Mouse (Mus musculus) lung, postnatal 4 days (tissue): ENCODE results near the gene Ndufa10.
"Not testable (repeated sequence)": the region's sequence is repeated elsewhere in the genome, so short reads cannot be mapped to it uniquely, and the experiment has no call there.

Experiments
- DNase-seq, 2 experiments: peaks; one replicate each; pipeline ENCODE4 v3.0.0; 2021

Ndufa10 gene

DNA sequence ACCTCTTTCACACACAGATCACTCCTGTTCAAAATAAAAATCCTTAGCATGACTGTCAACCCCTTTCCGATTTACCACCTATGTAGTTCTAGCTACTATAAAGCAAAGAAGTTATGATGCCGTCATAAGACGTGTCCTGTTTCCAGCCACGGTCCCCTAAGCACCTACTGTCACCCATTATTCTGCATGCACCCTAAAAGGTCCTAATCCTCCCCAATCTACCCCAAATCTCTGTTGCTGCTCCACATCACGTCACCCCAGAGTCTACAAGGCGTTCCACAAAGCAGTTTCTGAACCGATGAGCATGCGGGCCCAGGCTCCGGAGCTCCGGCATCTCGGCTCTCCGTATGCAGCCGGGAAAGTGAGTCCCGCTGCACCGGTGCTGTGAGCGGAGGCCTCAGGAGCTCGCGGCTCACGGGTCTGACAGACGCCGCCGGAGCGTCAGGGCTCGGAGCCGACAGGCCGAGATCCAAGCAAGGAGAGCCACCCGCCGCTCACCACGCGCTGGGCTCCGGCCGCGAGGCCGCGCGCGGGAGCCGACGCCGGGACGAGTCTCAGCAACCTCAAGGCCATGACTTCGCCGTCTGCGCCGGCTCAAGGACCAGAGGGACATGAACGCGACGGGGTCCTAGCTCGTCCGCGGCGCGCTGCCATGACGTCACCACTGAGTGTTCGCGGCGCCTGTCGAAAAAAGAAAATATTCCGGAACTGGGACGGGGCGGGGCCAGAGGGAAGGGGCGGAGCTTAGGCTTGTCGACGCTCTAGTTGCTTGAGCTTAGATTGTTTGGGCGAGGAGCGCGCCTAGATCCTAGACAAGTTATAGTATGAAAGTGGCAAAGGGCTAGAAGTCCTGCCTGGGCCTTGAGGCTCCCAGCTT, at the start of gene Ndufa10:
Gene Ndufa10 (minus strand): TSS at position 696 of the 877 bp plus-strand sequence.
- DNase-seq = peak; percentile 93 to 96

DNA sequence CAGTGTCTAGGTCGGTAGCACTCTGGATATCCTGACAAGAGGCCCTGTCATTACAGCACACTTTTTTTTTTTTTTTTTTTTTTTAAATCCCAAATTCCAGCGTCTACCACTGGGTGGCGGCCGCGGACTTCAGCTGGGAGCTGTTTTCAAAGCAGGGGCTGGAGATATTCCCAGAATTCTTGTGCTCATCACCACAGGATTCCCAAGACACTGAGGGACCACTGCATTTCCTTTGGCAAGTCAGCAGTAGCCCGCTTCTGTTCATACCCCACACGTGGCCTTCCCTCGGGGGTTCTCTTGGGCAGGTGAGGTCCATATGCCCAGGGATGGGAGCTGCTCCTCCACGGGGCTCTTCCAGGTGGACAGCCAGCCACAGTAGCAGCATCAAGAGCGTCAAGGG, 47.7 kb upstream of the Ndufa10 start:
- DNase-seq = peak; percentile 27 to 36

DNA sequence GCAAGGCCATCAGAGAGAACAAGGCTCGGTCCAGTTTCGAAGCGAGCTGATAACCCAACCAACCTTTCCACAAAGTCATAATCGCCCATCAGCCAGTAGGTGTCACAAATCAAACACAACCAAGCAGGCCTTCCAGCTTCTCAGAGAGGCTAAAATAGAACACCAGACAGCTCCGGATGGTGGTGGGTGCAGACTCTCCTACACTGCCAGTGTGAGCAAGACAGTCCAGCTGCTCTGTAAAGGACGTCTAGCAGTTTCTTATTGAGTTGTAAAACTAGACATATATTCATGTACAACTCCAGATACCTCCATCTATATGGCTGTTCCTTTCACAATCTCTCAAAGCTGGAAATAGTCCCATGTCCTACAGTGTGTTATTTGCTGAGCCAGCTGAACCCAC, 45.4 kb upstream of the Ndufa10 start:
- no peak for DNase-seq

DNA sequence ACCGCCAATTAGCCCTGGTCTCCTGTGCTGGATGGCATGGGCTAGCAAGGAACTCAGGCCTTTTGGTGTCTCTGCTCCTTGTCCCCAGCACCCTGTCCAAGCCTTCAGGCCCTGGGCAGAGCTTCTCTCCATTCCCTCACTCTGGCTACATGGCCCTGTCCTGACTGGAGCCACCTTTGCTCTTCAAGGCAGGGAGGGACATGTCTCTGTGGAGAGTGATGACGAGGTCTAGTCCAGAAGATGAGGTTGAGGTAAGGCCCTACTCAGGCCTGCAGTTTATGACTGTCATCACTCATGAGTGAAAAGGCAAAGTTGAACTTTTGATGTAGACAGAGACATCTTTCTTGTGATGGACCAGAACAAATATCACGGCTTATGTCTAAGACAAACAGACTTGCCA, 44.9 kb upstream of the Ndufa10 start, which contains the start of gene Olfr1414:
Gene Olfr1414 (minus strand): TSS at position 101 of the 400 bp plus-strand sequence.
- no peak for DNase-seq

DNA sequence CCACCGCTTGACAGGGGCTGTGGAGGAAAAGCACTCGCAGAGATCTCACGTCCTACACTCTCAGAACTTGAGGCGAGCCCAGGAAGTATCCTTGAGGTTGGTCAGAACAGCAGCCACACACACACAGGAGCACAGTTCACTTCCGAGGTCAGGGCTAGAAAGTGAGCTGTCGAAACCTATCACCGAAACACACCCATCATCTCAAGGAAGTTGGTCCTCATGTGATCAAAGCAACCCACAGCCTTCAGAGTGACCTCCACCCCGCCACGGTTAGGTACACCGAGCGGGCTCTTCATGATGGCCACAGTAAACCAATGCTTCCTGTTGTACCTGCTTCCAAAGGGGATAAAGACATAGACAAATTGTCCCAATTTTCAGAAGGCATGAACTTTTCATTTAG, 41.7 kb upstream of the Ndufa10 start:
- DNase-seq = no peak

DNA sequence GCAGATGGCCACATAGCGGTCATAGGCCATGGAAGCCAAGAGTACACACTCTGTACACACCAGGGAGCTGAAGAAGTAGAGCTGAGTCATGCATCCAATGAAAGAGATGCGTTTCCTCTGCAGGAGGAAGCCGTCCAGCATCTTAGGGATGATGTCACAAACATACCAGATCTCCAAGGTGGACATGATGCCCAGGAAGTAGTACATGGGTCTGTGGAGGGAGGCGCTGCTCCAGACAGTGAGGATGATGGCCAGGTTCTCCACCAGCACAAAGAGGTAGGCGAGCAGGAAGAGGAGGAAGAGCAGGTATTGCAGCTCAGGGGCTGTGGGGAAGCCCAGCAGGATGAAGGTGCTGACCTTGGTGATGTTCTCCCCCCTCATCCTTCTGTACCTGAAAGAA, 38.0 kb upstream of the Ndufa10 start:
- not testable (repeated sequence) for DNase-seq

DNA sequence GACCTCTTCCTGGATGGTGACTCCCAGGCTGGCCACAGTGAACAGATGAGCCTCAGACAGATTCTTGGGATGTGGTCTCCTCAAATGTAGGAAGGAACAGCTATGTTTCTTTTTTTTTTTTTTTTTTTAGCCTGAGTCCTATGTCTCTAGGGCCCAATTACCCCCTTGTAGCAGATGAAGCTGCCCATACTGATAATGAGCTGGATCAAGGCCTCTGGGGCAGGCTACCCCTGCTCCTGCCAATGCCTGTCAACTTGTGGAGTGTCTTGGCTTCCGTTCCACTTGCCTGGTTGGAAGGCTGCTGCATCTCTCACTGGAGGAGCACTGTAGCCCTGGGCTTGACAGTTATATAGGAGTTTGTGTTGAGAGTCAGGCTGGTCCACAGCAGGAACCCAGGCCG, 22.3 kb upstream of the Ndufa10 start, which contains the start of gene Olfr1415:
Gene Olfr1415 (minus strand): TSS at position 101 of the 400 bp plus-strand sequence.
- DNase-seq = no peak

DNA sequence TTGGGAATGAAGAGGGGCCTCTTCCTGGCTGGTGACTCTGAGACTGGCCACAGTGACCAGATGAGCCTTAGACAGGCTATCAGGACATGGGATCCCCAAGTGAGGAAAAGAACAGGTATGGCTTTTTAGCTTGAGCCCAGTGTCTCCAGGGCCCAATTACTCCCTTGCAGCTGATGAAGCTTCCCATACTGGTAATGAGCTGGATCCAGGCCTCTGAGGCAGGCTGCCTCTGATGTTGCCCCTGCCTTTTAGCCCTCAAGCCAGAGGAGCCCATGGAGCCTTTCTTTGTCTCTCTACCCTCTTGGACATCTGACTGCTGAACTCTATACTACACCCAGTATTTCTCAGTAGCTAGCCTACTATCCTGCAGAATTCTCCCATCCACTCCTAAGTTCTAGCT, 11.4 kb upstream of the Ndufa10 start, which contains the start of gene Olfr1416:
Gene Olfr1416 (minus strand): TSS at position 101 of the 400 bp plus-strand sequence.
- DNase-seq = no peak

DNA sequence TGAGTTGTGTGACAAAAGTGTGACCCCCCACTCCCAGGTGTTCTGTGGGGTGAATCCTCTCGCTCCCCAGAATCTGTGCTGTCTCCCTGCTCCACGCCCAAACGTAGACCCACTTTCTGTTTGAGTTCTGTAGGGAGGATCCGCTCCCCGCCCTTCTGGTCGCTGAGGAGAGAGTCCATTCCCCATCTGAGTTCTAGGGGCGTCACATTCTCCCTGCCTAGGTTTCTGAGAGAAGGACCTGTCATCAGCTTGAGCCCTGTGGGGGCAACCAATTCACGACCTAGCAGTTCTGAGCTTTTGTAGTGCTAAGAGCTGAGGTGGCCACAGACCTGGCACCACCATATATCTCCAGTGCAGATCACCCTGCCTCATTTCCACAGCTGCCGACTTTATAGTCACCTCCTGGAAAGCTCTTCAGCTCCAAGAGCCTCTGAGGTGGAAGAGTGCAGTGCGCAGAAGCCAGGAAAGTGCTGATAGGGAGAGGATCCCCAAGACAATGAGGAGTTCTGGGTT, 462 bp upstream of the Ndufa10 start:
- no peak for DNase-seq

DNA sequence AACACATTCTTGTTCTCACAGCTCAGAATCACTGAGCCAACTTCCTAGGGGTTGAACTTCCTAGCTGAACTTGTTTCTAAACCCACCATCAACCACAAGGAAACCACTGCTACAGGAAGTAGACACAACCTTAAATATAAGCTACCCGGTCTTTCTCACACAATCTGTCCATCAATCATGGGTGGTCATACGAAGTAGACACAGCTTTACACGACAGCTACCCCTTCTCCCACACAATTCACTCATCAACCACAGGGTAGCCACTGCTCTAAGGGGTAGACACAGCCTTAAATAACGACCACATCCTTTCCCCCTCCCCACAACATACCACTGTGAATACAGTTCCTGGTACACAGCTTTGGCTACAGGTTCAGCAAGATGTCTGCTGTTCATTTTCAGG, 4.8 kb downstream of the Ndufa10 start:
- no peak for DNase-seq

DNA sequence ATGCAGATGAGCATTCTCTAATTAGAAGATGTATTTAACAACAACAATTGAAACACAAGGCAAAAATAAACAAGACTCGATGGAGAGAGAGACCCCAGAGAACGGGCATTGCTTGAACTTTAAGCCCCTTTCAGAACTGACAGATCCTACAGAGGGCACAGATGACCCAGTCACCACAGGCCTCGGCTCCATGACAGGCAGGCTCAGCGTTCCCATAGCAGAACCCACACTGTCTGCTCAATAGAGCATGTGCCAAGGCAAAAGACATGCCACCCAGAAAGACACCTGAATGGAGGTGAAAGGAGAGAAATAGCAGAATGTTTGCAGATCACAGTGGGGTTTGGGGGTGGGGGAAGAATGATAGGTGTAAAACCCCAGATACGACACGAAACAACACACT, 15.2 kb downstream of the Ndufa10 start:
- no peak for DNase-seq

DNA sequence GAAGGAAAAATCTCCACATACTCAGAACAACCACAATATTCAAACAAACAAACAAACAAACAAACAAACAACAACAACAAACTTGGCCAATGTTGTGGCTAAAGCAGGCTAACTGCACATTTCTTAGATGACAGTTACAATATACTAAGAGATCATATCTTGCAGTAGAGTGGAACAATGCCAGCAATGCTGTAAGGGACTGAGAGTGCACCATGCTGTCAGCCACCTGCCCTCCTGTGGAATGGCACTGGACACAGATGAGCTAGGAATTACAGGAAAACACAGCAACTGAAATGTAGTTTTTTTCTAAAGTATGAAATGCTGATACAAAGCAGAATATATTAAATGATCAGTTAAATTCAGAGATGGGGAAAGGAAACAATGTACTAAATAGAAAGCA, 15.9 kb downstream of the Ndufa10 start:
- DNase-seq = no peak

DNA sequence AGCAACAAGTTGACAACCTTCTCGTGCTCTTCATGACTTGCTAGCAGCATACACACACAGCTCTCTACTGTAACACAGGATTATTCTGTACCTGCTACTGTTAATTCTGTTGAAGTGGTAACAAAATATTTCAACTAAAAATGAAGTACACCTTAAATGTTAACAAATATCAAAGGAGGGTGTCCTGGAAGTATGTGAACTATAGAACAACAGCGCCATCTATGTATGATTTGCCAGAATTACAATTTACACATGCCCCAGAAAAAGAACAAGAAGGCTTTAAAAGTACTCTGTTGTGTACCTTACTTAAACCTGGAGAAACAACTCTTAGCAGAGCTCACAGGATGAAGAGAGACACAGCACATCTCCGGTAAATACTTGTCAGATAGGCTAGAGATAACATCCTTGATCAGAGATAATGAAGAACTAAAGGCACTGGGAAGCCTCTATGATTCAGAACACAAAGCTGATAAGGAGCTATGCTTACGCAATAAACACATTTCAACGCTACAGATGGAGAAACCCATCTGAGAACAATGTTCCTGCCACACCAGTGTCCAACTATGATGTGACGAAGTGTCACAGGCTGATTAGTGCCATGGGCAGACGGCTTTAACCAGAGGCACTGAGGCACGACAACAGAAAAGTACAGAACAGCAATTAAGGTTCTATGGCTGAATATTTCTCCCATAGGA, 19.8 kb downstream of the Ndufa10 start:
- no peak for DNase-seq

DNA sequence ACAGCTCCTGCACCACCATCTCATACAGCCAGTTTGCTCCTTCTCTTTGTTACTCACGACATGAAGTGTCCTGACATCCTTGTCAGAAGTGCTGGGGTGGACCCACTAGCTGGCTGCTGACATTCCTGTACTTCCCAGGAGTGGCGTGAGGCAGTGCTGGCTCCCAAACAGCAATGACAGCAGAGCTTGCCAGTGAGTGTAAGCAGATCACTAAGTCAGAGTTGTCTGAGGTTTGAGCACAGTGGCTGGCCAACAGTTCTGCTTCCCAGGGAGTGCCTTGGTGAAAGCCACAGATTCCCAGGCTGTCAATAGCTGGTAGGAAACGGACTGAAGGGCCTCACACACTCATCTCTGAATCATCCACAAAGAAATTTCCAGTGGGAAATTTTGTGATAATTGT, 25.4 kb downstream of the Ndufa10 start:
- no peak for DNase-seq

DNA sequence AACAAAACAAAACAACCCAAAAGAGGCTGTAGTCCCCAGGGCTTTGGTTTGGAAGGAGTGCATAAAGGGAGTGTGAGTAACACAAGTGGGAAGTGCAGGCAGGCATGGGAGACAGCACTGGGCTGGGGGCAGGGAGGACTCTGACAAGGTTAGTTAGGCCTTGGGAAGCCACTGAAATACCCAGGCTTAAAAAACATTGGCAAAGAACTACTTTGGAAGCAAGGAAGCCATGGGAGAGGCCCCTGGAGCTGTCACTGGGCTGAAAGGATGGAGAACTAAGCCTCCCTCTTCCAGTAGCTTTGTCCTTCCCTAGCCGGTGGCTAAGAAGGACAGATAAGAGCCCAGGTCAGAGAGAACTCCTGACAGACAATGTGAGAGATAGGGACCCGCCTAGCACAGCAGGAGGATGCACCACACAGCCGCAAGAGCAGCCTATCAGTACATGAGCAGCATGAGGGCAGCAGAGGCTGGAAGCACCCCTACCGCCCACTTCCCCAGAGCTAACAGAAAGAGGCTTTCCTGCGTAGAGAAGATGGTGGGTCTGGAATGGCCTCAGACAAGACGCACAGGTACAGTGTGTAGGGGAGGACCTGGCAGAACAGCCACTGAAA, 32.1 kb downstream of the Ndufa10 start:
- DNase-seq = peak in 1 of 2 experiments; percentile 15

DNA sequence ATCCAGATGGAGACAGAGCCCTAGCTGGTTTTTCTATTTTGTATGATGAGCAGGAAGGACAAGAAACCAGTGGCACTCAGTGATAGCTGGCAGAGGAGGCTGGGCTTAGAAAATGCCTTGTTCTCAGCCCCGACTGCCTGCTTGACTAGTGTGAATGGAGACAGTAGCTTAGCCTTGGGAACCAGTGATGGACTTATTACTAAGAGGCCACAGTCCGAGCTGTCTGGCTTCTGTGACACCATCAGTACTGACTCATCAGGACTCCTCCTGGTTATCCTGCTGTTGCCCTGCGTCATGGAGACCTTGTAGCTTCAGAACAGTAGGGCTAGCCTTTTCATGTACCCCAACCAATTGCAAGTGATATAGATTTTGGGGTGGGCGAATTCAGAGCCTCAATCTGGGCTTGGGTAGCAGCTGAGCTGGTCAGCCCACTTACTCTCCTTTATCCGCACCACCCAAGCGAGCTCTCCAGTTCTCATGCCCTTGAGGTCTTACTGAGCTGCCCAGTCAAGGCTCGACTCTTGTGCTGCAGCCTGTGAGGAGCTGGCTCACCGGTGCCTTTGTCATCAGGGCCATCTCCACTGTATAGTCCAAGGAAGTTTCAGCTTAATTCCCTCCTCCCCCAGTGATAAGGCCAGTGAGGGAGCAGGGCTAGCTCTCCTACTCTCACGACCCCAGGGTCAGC, 33.5 kb downstream of the Ndufa10 start:
- DNase-seq = no peak

DNA sequence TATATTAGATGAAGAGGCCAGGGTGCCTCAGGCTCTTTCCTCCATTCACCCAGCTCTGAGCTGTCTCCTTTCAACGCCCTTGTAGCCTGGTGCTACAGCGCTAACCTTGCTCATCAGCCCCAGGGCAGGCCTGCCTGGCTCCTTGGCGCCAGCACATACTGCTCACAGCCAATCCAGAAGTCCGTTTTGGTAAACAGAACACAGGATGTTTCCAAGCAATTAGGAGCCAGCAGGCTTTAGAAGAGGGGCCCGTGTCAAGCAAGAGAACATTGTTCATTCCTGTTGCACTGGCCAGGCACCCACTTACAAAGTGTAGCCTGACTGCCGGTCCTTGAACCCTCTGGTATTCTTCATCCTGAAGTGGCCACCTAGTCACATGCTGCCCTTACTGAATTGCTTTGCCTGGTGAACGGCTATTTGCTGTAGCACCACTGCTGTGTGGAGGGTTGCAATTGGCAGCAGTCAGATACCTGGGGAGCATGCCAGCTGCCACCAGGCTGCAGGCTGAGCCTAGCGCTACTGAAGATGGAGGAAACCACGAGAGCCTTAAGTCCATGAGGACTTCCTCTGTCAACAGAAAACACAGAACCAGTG, 35.9 kb downstream of the Ndufa10 start:
- DNase-seq = peak; percentile 56 to 83

DNA sequence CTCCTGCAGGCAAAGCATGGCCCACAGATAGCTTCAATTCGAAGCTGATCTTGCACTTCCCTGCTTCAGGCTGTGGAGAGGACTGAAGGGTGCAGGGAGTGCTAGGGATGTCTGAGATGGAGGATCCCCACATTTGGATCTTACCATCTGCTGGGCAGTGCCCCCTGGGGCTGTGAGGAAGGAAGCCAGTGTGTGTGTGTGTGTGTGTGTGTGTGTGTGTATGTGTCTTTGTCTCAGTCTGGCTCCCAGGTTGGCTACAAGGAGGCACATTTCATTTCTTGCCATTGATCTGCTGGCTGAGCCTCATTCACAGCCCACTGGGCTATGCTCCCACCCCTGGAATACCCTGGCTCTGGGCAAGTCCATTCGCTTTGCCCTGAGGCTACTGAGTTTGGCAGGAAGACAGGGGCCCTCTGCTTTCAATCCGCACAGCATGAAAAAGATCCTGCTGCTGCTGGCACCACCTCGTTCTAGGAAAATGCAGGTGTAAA, 36.8 kb downstream of the Ndufa10 start:
- DNase-seq = no peak

DNA sequence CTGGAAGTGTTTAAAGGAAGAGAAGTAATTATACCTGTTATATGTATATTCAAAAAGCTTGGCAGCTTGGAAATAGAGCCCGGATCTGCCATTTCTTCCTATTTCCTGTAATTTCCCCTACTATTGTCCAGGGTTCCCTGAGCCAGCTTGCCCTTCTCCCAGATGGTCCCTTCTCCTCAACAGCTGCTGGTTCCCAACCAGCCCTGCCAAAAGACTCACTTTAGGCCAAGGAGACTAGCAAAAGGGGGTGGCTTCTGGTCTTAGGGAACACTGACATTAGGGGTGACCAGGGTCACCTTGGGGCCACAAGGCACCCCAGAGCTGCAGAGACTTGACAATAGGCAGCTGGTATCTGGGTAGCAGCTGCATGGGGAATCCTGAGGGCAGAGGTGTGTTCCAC, 38.7 kb downstream of the Ndufa10 start:
- no peak for DNase-seq

DNA sequence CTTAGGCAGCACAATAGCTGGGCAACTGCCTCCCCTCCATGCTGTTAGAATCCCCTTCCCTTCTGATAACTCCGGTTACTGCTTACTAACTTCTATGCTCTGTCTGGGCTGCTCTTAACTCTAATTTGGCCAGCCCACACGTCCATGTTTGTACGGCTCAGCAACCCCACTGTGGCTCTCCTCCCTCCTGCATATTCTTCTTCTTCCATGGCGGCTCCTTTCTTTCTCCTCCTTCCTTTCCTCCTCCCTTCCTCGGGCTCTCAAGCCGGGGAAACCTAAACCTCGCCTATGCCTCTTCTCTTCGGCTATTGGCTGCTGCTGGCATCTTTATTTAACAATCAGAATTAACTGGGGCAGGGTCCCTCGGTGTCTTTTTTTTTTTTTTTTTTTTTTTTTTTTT, 40.9 kb downstream of the Ndufa10 start:
- DNase-seq = no peak

DNA sequence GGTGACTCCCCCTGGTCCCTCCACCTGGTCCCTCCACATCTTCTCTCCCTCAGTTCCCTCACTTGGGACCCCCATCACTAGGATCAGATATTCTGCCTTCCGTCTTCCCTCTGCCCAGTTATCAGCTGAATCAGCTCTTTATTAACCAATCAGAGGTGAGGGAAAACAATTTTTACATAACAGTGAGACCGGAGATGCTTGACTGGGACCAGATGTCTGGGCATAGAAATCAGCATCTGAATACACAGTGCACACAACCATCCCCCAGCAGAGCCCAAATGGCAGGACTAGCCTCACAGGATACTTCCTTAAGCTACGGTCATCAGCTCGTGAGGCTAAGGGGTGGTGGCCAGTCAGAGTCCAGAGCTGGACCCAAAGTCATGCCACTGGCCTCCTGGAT, 41.6 kb downstream of the Ndufa10 start:
- DNase-seq = no peak

DNA sequence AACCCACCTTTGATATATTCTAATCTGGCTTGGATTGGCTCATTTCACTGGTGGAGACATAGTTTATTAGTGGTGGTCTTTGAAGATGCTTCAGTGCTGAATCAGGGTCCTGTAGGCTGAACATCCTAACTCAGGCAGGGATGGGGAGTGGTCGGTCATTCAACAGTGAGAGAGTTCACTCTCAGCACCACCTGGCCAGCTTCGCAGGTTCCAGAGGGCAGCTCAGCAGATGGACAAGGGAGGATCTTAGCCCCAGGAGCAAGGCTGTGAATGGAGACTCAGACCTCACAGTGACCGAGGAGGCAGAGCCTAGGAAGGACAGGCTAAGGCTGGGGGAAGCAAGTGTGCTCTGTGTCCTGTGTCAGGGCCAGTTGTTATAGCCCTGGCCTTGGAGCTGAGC, 42.2 kb downstream of the Ndufa10 start:
- DNase-seq = no peak
